Mouse (Mus musculus) lung, adult 2 months (tissue): ENCODE results near the gene Haus4.

ENCODE experiments used
- CTCF ChIP-seq: fragments of 200-500 bp; IDR thresholded peaks from 2 replicates; pipeline ENCODE4 v1.5.1; 2011; ENCODE audit warnings: mild to moderate bottlenecking, low read length, control low read depth; ENCODE audit not compliant: insufficient read depth
- POLR2A ChIP-seq: fragments of 200-500 bp; IDR thresholded peaks from 2 replicates; pipeline ENCODE4 v1.6.1; 2011; ENCODE audit warnings: low read depth, mild to moderate bottlenecking, control low read depth, low read length, borderline replicate concordance; ENCODE audit errors: extremely low read depth

GRCm38 (mm10) chr14:54602613-54603012, 48.2 kb upstream of the Haus4 start:
- TF ChIP-seq CTCF: no peak
- TF ChIP-seq POLR2A: no peak
